Mouse (Mus musculus): ENCODE results near the gene Metrn. TPM values are rescaled to one million over a fixed set of nuclear protein-coding genes. Genes with fewer than 3 reads are reported as not detected.

The Metrn gene
- total RNA-seq, 2 experiments from 2014 or later, result 51.5 to 57.4 TPM

- DNase-seq, result peak; percentile 48
Measured at GRCm38 (mm10) chr17:25831451-25832281, 34.7 kb upstream of the Metrn start.

GRCm38 (mm10) chr17:25830806-25831431, 34.0 kb upstream of the Metrn start:
- DNase-seq, result no peak

GRCm38 (mm10) chr17:25830200-25830753, 33.3 kb upstream of the Metrn start:
- no peak for DNase-seq

GRCm38 (mm10) chr17:25829558-25830017, 32.7 kb upstream of the Metrn start:
- no peak for DNase-seq

- peak; percentile 69 for DNase-seq
Measured at GRCm38 (mm10) chr17:25828712-25829557, 32.0 kb upstream of the Metrn start, which contains the start of gene Jmjd8. TSS of gene Jmjd8 (plus strand) at chr17:25828867.

- no peak for DNase-seq
Measured at GRCm38 (mm10) chr17:25828223-25828594, 31.3 kb upstream of the Metrn start.

GRCm38 (mm10) chr17:25827546-25828222, 30.7 kb upstream of the Metrn start:
- DNase-seq, result no peak

- no peak for DNase-seq
Measured at GRCm38 (mm10) chr17:25827011-25827410, 30.1 kb upstream of the Metrn start.

GRCm38 (mm10) chr17:25825984-25826570, 29.1 kb upstream of the Metrn start:
- no peak for DNase-seq

- no peak for DNase-seq
Measured at GRCm38 (mm10) chr17:25825311-25825710, 28.4 kb upstream of the Metrn start.

GRCm38 (mm10) chr17:25824362-25825142, 27.6 kb upstream of the Metrn start:
- no peak for DNase-seq

- DNase-seq, result no peak
Measured at GRCm38 (mm10) chr17:25823452-25823851, 26.5 kb upstream of the Metrn start, which contains the start of gene Wdr24. TSS of gene Wdr24 (plus strand) at chr17:25823627.

GRCm38 (mm10) chr17:25818851-25819780, 22.2 kb upstream of the Metrn start:
- no peak for DNase-seq

GRCm38 (mm10) chr17:25817662-25818061, 20.7 kb upstream of the Metrn start:
- no peak for DNase-seq

- DNase-seq, result peak; percentile 89
Measured at GRCm38 (mm10) chr17:25813471-25813870, 16.5 kb upstream of the Metrn start.

- DNase-seq, result no peak
Measured at GRCm38 (mm10) chr17:25810890-25811289, 14.0 kb upstream of the Metrn start.

GRCm38 (mm10) chr17:25809606-25810340, 12.8 kb upstream of the Metrn start:
- DNase-seq, result no peak
